Mouse (Mus musculus) cerebellum, postnatal 4 days (tissue): ENCODE measurements around the gene Slc25a24.

Experiments
- DNase-seq, 2 experiments: peaks; one replicate each; pipeline ENCODE4 v3.0.0; 2022; ENCODE audit warnings: low spot score in 2 of 2, mixed read lengths in 1 of 2

Slc25a24 gene

DNA sequence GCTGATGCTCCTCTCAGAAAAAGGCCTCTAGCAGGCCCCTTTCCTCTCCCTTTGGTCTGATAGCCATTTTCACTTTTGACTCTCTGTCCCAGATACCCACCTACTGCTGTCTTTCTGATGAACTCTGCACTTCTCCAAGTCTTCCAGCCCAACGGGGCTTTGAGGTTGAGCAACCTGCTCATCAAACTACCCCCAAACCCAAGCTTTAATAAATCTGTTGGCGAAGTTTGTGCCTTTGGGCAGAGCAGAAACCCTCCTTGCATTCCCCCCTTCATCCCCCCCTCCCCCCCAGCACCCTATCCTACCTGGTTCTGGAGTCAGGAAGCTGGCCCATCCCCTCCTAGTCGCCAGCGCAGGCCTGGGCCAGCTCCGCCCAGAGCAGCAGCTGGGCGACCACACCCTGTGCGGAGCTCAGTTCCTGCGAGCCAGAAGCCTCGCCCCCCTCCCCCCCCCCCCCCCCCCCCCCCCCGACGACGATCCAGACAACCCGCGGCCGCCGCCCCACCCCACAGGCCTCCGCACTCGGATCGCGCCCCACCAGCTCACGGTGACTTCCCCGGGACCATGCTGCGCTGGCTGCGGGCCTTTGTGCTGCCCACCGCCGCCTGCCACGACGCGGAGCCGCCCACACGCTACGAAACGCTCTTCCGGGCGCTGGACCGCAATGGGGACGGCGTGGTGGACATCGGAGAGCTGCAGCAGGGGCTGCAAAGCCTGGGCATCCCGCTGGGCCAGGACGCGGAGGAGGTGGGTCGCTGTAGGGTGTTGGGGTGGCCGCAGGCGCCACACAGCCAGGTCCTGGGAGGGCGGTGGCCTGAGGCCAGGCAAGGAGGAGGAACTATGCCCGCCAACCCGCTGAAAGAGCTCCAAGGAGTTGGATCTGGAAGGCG lies at the start of gene Slc25a24:
Slc25a24 (plus strand) TSS at position 509 of the 890 bp plus-strand sequence.
- DNase-seq: peak; percentile 25 to 40

DNA sequence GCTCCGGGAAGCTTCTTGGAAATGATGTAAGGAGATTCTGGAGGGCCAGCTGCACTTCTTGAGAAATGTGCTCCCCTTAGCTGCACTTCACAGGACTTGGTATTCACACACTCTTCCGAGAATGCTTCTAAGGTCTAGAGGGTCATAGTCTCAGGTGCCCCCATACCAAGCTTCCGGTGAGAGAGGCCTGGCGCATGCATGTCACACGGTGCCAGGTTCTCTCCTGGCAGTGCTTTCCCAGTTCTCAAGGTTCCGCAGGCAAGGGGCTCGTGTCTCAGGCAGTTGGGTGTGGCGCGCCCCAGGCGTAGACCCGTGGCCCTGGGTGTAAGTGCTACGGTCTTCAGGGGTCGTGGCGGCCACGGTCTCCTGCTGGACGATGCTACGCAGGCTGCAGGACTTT lies 42.8 kb upstream of the Slc25a24 start, which contains the start of gene Slc25a54:
Slc25a54 (plus strand) TSS at position 301 of the 400 bp plus-strand sequence.
- DNase-seq: no peak

DNA sequence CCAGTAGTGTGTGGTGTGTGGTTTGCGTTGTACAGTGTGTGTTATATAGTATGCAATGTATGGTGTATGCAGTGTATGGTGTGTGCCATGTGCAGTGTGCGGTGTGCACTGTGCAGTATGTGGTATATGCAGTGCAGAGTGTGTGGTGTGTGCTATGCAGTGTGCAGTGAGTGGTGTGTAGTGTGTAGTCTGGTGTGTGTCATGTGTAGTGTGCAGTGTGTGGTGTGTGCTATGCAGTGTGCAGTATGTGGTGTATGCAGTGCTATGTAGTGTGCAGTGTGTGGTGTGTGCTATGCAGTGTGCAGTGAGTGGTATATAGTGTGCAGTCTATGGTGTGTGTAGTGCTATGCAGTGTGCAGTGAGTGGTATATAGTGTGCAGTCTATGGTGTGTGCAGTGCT lies 38.5 kb upstream of the Slc25a24 start:
- DNase-seq: no peak

DNA sequence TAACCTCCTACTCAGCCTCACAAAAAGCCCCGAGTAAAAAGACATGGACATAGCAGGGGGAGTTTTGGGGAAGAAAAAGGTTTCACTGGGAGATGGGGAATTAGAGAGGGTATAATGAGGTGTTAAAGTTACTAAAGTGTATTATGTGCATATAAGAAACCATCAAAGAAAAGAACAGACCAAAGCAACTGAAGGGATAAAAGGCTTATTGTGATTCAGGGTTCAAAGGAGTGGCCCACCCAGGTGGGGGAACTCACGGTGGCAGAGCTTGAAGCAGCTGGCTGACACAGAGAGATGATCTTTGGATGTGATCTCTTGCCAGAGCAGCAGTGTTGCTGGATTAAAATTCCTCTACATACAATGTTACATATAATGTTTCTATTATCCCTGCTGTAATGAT lies 34.5 kb upstream of the Slc25a24 start:
- DNase-seq: no peak

DNA sequence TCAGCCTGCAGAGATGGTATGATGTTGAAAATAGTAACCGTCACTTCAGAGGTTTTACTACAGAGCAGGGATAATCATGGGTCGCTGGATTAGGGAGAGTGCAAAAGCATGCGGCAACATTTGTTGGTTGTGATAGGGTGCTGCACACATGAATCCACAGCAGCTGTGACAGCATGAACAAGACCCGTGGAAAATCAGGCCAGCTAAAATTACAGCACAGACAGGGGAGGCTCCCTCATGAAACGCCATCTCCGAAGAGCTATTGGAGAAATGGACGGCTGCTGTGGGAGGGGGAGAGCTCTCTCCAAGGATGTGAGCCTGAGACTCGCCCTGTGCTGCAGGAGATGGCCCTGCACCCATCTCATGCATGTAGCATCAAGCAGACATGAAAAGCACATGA lies 18.2 kb upstream of the Slc25a24 start:
- no peak for DNase-seq

DNA sequence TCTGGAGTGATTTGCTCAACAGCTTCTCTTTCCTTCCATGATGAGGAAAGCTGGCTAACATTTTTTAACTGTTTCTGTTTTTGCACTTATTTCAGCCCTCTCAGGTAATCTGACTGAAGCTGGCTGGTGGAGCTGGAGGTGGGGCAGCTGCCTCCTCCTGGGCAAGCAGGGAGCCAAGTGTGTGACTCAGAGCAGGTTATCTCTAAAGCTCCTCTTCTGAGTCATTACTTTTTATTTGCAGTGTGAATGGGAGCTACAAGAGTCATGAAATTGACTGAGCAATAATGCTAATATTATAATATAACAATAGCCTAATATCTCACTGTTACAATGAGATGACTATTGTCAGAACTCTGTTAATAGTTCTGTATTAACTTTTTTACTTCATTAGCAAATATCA lies 5.8 kb upstream of the Slc25a24 start:
- DNase-seq: no peak

DNA sequence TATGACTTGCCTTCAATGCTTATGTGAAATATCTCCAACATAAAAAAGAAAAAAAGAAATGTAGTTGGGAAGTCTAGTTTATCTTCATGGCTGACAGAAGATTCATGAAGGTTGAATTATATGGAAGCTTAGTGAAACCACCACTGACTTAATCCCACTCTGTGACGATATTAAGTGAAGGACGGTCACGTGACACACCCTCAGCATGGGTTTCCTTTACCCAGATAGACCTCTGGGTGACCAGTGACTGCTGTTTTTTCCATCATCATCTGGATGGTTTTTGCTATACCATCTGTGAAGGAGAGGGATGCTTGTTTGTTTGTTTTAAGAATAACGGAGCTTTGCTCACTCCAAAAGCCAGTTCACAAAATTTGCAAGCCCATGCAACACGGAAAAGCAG lies 3.4 kb upstream of the Slc25a24 start:
- no peak for DNase-seq

DNA sequence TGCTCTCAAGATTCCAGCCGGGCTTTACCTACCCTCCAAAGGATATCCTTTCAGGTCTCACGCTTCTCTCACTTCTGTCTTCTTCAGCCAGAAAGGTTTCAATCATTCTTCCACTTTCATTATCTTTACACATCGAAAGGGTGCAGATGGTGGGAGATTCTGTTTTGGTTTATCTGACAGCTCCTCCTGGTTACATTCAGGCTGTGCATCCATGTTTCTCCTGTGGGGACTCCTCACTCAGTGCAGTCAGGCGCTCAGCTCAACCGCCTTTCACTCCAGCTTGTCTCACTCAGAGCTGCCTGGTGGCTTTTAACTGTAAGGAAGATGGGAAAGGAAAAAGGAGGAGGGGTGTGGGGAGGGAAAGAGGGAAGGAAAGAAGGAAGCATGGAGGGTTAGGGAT lies 3.0 kb upstream of the Slc25a24 start:
- DNase-seq: no peak

DNA sequence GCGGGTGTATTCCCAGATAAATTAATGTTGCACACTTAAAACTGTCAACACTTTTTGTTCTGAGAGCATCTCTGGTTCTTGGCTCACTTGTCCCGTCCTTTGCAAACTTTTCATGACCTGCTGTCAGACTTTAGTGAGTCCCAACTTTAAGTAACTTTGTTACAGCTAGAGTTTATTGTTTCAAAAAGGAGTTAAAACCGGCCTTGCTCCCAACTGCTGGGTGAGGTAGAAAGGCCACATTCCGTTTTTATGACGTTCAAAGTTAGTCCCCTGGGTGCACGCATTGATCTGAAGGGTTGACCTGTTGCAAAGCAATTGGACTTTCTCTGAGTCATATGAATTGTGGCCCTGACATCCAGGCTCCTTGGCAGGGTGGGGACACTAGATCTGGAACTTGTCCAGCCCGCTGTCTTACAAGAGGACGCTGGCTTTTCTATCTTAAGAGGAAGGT lies 607 bp downstream of the Slc25a24 start:
- peak in 1 of 2 experiments; percentile 2 for DNase-seq

DNA sequence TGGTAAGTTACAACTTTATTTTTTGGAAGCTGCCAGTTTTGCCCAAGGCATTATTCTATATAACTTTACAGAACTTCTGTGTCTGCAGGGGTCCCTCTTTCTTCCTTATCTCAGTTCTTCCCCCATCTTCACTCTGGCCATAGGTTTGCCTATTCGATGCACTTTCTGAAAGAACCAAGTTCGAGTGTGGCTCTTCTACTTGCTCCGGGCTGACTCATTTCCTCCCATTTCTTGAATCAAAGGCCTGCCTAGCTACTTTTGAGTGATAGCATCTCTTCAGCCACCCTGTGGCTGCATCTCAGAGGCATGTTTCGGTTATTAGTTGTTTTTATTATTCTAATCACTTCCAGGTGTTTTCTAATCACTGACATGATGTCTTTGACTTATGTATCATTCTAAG lies 1.1 kb downstream of the Slc25a24 start:
- DNase-seq: no peak

DNA sequence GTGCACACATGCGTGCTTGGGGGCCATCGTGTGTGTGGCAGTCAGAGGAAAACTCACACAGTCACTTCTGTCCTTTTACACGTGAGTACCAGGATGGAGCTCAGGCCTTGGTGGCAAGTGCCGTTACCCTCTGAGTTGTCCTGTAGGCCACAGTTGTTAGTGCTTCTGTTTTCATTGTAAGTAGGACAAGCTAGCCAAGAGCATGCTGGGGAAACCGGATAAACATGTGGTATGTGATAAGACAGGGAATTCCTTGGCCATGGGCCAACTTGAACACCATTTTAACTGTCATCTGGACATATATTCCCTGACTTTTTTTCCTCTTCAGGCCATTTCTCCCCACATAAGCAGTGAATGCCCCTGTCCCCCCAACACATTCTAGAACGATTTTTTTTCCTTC lies 2.6 kb downstream of the Slc25a24 start:
- no peak for DNase-seq

DNA sequence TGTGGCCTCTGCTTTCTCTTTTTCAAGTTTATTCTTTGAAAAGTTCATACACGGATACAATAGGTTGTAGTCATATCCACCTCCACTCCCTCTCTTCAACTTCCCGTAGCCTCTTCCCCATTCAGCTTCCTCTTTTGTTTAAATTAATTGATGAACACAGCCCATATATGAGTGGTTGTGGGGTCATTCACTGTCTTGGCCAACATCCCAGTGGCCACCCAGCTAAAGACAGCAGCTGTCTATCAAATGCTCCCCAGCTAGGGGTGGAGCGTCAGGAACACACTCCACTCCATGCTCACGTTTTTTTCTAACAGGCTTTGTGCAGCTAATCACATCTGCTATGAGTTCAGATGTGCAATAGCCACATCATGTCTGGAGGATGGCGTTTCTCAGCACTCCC lies 6.8 kb downstream of the Slc25a24 start:
- no peak for DNase-seq

DNA sequence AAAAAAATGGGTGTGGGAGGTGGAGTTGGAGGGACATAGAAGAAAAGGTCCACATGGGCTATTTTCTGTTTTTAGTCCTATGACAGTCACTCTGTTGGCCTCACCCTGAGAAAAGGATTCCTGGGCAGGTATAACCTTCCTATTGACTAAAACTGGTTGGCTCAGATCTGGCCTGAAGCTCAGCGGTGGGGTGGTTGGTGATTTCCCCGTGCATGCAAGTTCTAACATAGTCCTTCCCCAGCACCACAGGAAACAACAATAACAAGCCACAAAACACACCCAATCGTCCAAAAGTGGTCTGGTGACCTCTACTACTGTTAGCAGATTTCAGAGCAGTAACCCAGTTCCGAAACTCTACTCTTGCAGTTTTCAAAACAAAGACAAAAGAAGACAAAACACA lies 10.0 kb downstream of the Slc25a24 start:
- no peak for DNase-seq

DNA sequence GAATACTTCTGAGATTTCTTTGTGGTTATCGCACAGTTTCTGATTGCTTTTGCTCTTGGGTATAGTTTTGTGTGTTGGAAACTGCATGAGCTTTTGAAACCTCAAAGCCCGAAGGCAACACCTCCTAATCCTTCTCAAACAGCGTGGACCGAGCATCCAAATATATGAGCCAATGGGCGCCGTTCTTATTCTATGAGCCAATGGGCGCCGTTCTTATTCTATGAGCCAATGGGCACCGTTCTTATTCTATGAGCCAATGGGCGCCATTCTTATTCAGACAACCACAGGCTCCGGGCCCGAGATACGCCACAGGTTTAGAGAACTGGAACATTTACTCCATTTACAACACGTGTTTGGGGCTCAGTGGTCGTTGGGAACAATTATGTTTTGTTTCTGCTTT lies 11.1 kb downstream of the Slc25a24 start:
- DNase-seq: no peak

DNA sequence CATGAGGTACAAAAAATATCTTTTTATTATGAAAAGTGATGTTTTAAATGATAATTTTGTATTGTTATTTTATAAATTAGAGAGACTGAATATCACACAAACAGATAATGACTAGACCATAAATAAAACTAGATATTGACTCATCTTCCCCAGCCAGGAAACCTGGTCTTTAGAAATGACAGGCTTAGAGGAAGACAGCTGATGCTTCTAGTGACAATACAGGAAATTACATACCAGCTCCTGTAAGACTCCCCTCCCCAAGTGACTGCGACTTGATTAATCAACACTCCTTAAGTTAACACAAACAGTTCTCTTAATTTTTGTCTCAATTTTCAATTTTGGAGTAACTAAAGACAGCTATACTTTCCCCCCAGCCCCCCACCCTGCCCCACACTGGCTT lies 12.4 kb downstream of the Slc25a24 start:
- DNase-seq: no peak

DNA sequence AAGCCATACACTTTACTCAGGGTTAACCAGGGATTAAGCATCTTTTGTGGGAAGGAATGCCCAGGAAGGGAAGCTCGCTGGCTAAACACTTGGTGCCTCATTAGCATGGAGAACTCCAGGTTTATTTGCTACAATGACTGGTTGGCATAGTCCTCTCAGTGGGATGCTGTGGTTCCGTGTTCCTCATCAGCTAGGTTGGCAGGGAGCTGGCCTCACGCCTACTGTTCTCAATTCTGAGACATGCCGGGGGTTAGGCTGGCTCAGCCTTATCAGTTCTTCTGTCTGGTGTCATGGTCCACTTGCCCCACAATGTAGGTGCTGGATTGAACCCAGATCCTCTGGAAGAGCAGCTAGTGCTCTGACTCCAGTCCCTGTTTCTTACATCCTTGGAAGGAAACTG lies 29.6 kb downstream of the Slc25a24 start:
- DNase-seq: no peak

DNA sequence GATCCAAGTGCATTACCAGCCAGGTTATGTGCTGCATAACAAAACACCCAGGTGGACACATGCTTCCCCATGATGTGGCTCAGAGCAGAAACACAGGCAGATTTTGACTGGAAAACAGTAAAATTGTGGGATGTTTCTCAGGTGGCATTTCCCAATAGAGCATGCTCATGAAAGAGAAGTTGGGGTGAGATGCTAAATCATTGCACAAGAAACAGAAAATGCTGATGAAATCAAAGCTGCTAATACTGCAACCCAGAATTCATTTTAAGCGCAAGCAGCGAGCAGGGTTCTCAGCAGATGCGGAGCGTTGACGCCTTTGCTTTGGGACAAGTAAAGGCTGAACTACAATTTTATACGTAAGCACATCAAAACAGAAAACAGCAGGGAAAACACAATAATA lies 30.5 kb downstream of the Slc25a24 start:
- DNase-seq: no peak

DNA sequence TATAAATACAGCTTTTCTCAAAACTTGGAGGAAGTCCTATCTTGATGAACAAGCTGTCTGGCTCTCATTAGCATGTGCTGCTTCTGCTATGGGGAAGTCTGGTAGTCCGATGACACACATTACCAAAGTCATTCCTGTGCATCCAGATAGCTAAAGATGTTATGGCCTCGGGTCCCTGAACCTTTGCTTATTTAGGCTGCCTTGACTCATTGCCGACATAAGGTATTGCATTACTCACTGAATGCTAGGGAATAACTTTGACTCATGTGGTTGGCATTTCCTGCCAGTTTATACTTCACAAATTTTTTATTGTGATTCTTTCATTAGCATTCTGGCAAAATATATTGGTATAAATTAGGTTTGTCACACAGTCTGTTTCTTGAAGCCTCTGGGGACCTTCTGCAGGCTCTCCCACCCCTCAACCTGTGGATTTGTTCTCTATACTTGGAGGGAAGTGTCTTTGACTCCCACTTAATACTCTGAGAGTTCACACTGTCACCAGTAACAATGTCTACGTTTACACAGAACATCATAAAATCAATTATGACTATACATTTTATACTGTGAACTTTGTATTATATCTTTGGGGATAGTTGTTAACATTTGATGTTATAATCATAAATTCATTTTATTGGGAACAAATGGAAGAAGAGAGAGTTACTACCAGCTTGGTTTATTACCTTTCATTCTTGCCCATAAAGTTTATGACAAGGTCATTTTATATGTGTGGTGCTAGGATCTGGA lies 33.1 kb downstream of the Slc25a24 start:
- DNase-seq: no peak

DNA sequence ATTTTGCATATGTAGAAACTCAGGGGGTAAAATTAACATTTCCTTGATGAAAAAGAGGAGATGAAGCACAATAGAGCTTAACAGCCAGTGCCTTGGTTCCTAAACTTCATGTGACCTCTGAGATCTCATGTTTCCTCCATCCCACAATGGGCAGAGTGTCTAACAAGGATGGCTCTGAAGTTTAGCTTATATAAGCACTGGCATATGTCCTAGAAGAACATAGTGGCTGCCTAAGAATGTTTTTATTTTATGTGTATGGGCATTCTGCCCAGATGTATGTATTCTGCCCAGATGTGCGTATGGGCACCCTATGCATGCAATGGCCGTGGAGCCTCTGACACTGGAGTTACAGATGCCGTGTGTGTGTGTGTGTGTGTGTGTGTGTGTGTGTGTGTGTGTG lies 34.5 kb downstream of the Slc25a24 start:
- no peak for DNase-seq

DNA sequence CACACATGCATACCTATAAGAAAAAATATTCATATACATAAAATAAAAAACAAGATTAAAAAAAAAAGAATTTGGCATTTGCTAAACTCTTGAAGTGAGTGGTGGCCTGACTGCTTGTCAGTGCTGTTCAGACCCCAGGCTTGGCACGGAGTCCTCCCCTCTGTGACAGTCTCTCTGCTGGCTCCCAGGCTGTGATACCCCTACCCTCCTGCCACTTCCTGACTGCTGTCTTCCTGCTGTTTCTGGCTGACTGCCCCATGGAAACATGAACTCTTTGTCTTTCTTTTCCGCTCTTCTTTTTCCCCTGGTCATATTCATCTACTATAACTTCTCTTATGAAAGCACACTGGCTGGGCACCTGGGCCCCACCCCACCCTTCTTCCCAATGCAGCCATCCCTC lies 41.1 kb downstream of the Slc25a24 start:
- DNase-seq: no peak

DNA sequence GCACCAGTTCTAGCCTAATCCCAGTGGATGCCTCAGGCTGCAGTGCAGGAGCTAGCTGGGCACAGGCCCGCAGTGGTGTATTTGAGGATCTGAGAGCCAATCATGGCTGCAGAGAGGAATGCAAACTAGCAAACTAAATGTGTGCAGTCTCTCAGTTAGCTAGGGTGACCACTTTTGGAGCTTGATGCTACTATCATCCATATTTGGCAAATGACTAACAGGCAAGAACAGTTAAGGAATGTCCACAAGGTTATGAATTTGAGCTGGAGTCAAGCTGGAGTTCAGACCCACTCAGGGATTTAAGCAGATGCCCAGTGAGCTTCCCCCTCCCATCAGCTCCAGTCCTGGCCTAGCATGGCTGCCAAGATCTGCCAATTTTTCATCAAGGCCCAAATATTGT lies 41.7 kb downstream of the Slc25a24 start:
- DNase-seq: no peak

DNA sequence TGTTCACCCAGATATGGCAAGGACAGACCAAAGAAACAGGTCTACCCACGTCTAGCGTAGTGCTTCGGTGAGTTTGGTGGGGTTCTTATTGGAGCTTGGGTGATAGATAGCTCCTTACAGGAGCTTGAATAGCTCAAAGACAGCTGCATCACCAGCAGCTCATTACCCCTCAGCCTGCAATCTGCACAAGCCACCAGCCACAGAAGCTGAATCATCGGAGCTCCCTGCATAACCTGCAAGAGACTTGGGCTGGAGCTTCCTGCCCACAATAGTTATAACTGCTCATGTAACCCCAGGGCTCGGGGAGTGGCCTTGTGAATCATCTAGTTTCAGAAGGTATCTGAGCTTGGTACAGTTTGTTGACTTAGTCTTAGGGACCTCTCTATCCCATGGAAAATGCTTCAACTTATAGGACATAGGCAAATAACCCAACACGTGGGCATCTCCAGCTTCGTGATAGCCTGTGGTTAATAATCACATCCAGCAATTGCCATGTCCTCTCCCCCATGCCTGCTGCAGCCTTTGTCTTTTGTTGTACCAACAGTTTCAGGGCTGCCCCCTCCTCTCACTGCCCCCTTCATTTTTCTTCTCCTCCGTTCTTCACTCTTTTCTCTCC lies 42.4 kb downstream of the Slc25a24 start:
- no peak for DNase-seq

DNA sequence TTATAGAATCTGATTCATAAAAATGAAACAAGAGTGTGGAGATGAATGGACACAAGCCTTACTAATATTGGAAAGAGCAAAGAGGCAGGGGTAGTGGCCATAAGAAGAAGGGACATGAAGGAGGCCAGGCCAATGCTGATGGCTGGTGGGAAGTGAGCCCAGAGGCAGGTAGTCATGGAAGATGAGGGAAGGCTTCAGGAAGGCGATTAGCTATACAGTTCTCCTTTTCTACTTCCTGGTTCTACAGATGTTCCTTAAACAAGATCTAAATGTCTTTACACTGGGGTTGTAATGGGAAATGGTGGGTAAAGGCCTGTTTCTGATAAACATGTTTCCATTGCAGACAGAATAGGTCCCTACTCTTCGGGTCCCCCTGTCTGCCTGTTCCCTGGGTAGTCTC lies 46.2 kb downstream of the Slc25a24 start:
- no peak for DNase-seq
